Mouse (Mus musculus) testis, postnatal 10 days (tissue): Measurements from ENCODE around the gene Nacc2.

Source experiments
- DNase-seq: peaks from one replicate; pipeline ENCODE4 v3.0.0; 2021; ENCODE audit warnings: low spot score

The Nacc2 gene

DNA sequence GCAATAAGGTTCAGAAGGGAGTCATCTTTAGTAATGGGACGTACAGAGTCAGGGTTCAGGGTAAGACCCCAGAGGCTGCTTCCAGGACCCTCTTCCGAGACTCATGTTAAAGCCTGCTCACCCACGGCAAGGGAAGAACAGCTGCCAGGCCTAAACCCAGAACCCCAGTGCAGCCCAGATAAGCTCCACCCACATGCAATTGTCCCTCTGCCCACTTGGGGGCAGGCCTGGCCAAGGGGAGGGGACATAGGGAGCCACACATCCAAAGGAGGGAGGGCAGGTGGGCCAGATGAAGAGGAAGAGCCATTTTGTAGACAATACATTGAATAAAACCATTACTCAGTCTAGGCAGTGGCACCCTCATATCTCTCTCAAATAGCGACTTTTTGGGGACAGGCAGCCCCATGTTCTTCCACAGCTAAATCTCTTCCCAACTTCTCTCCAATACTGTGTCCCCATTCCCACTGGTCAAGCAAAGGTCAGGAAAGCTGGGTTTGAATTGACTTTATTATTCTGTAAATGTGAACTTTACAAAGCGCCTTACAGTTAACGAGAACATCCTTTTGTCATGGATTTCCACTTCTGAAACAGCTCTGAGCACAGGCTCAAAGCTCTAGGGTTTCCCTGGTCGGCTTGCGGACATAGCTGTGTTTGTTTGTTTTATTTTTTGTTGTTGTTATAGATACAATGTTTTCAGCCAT is 67.8 kb downstream of the Nacc2 start:
- peak; percentile 81 for DNase-seq

DNA sequence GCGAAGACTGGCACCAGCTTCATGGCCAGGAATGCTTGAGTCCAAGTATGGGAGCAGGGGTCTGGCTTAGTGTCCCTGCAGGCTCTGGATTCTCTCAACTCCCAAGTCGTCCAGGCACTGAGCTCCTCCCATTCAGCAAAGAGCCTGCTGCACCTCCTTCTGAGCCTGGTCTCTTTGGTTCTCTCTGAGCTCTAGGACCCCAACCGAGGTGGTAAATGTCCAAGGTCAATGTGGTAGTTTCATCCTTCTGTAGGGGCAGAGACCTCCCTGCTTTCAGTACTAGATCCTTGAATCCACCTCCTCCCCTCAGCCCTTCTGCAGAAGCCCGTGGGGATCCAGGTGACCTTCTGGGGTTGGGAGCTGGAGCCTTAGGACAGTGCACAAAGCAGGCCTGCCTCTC is 70.2 kb downstream of the Nacc2 start:
- no peak for DNase-seq

- DNase-seq: no peak
These were observed 74.2 kb downstream of the Nacc2 start for GRCm38 (mm10) chr2:26048816-26049215.

DNA sequence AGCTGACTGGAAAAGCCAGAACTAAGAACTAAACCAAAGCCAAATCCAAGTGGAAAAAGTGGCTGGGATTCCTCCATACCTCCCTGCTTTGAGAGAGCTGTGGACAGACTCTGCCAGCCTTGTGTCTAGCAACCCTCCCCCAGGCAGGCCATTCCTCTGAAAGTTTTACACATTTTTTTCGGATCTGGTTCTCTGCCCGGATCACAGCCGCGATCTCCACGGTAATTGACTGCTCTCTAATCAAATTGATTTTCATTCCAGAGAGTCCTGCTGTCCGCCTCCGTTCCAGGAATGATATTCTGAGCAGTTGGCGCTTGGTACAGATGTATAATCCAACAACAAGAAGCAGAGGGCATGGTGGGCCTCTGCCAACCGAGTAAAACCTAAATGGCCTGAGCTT is 78.8 kb downstream of the Nacc2 start:
- DNase-seq: no peak

GRCm38 (mm10) chr2:26042603-26043002 is 80.4 kb downstream of the Nacc2 start:
- DNase-seq: no peak

DNA sequence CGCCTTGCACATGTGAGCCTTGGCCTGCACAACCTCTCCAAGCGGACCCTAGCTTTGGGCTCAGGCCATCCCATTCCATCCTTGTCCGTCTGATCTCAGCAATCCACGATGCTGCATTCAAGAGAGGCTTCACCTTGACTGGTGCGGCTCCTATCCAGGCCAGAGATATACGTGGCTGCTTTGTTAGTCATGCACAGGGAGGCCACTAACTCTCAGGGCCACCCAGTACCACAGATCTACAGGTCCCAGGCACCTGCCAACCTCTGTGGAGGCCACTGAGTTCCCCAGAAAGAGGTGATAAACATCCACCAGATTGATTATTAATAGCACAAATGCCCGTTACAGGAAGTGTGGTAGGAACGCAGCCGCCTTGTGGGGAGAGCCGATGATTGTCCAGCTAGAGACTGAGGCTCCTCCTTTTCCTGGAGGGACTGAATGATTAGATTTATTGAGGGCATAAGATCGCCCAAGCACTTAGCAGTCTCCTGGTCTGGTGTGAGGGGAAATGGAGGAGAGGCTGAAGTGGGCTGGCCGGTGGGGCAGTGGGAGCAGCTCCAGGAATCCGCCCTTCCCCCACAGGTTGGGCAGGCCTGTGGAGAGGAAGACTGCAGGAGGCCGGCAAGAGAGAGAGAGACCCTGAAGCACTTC is 81.7 kb downstream of the Nacc2 start:
- DNase-seq: no peak

DNA sequence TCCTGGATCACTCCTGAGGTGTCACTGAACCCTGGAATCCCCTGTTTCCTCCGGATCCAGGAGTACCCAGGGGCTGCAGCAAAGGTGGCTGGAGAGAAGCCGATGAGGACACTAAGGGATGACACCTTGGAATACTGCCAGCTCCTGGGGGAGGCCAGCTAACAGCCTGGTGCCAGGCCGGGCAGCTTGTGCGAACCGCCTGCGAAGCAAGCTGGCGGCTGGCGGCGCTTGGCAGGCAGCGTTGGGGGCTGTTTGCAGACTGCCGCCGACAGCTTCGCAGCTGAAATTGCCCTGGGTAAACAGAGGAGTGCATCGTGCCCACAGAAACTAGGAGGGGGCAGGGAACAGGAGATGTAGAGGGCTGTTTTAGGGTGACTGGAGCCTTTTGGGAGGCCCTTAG is 83.1 kb downstream of the Nacc2 start:
- peak; percentile 67 for DNase-seq

DNA sequence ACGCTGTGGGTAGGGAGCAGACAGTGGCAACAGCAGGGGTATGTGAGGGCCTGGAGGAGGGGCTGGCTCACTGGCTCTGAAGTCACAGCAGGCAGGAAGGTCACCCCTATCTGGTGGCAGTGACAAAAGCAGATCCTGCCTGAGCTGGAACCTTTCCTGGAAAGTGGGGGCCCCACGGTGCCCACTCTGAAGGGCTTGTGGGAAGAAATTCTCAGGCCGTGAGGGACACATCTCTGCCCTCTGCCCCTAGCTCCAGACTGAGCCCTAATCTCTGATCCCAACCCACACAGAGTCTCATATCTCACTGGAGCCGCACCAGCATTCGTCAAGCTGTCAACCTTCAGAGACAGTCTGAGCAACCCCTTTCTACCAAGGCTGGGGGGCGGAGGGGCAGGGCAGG is 85.6 kb downstream of the Nacc2 start:
- no peak for DNase-seq

- DNase-seq: no peak
These were observed 88.5 kb downstream of the Nacc2 start for GRCm38 (mm10) chr2:26034344-26035050.

- no peak for DNase-seq
These were observed 92.7 kb downstream of the Nacc2 start for GRCm38 (mm10) chr2:26030288-26030687.

DNA sequence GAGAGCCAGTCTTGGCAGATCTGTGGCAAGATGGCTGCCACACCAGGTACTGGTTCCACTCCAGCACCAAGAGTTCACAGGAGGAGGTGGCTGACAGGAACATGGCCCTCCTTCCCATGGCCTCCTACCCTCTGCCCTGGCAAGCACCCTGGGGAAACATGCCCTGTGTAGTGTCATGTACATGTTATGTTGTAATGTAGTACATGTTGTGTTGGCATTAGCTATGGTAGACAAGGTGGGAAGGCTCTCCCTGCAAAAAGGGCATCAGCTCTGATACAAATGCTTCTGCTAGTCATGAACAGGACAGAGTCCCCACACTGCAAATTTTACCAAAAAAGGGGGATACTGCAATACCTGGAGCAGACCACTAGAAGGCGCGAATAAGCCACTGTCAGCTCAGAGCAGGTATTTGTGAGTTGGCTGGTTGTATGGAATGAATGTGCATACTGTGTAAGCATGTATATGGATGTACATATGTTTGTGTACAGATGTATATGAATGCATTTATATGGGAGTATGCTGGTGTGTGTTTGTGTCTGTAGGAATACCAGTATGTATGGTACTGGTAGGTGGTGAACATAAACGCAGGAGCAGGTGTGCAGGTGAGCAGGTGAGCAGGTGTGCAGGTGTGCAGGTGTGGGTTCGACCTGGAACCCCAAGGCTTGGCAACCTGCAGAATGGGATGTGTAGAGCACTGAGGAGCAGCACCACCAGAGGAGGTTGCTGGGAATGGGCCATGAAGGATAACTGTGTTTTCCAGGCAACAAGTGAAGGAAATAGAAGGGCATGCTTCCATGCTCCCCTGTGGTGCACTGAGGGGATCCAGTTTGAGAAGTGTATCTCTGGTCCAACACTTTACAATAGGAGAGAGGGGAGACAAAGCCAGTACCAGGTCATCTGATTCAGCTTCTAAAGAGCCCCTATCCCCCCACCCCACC is 98.6 kb downstream of the Nacc2 start:
- no peak for DNase-seq

DNA sequence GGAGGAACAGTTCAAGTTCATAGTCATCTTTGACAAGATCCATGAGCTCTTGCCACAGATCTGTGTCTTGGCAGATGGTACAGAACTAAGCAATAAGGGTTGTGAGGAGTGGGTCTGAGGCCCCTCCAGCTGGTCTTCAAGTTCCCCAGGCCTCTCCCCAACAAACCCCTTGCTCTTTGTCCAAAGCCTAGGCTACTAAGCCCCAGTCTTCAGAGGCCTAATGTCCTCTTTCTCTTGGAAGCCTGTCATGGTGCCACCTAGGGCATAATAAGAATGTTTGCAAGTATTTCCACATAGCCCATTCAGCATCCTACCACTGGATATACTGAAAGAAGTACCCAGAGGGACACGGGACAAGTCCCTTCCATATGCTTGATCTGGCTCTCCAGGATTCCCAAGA is 100.4 kb downstream of the Nacc2 start:
- DNase-seq: no peak

GRCm38 (mm10) chr2:26022258-26022565 is 100.8 kb downstream of the Nacc2 start:
- no peak for DNase-seq

DNA sequence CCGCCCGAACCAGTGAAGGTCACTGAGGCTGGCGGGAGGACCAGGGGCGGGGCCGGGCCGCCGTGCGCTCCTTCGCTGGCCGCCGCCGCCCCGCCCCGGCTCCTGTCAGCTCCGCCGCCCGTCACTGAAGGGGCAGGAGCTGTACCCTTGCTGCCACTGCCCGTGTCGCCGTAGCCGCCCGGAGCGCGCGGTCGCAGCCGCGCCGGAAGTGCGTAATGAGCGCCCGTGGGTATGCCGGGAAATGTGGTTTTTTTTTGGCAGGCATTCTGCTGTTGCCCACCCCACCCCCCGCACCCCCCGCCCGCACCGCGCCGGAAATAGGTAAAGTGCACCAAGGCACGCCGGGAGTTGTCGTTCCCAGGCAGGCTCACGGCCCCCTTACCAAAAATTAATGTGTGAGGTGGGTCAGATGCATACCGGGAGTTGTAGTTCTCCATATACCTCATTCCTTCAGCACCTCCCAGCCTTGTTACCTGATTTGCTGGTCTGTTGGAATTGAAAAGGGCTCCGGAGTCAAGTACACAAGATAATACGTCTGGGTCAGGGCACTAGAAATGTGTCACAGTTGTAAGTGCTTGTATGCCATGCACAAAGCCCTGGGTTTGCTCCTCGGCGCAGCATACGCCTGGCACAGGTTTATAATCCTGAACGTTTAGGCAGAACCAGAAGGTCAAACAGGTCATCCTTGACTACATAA is 101.3 kb downstream of the Nacc2 start, which contains the start of gene Ubac1:
Ubac1 (minus strand) TSS at position 187 of the 697 bp plus-strand sequence.
- peak; percentile 86 for DNase-seq

DNA sequence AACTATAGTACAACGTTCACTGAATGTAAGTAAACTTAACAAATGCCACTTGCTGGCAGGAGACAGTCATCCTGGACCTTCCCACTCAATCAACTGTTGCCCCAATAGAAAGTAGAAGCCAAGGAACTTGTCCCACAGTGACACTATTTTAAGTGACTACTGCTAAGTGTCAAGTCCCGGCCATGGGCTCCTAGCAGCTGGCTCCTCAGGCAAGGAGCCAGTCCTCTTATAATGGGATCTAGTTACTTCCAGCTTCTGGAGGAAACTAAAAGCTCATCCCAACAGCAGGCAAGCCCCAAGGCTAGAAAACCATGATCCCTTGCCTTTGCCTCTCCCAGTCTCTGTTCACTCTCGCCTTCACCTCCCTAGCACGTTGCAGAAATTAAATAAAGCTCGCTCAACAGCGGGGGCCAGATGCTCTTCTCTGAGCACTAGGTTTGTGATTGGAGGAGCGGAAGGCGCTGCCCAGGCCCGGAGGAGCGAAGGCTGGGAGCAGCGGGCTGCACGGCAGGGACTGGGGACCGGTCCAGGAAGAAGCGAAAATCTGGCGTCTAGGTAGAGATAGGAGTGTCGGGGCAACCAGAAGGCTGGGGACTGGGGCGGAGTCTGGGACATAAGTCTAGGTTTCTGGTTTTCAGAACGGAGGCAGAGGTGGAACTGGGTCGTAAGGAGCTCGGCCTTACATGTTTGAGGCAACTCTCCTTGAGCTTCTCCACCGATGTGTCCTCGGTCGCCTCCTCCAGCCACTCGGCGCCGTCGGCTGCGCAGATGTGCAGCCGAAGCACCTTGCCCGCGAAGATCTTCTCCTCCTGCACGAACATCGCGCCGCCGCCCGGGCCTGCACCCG is 102.1 kb downstream of the Nacc2 start:
- DNase-seq: peak; percentile 68

DNA sequence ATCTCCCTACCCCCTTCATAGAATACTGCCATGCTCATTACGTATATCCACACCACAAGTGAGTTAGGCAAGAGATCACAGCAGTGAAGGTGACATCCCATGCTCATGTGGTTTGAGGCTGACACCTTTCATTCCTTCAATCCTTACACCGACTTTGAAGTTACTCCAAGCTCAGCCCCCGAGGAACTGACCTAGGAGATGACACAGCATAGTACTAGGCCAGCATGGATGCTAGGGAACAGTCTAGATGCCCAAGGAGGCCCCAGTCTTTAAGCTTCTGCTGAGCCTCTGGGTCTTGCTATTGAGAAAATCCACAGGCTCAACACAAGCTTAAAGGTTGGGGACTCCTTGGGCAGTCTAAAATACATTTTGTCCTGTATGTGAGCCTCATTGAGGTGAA is 103.1 kb downstream of the Nacc2 start:
- DNase-seq: no peak

- no peak for DNase-seq
These were observed 105.7 kb downstream of the Nacc2 start for GRCm38 (mm10) chr2:26017326-26017725.

GRCm38 (mm10) chr2:26013674-26014073 is 109.3 kb downstream of the Nacc2 start:
- DNase-seq: no peak

- DNase-seq: no peak
These were observed 111.6 kb downstream of the Nacc2 start for GRCm38 (mm10) chr2:26011420-26011819.
